Mouse (Mus musculus) neural tube, embryonic 14.5 days (tissue): ENCODE results near the gene Zfp644. TPM values are rescaled to one million over a fixed set of nuclear protein-coding genes. Genes with fewer than 3 reads are reported as not detected.

Experiments used
- ATAC-seq: fragments of 200-750 bp; cut with Nextera tagmentation; 2 replicates; pipeline ENCODE4 v1.8.0; 2017; ENCODE audit warnings: low read depth, mild to moderate bottlenecking, moderate TSS enrichment, moderate library complexity
- H3K27ac ChIP-seq: fragments of 300-500 bp; sonication (generic); 2 replicates; pipeline ENCODE4 v1.5.1; 2014; ENCODE audit warnings: low read depth, mild to moderate bottlenecking, control low read depth, low read length, moderate library complexity, mixed read lengths
- H3K27me3 ChIP-seq: fragments of 300-500 bp; sonication (generic); 2 replicates; pipeline ENCODE4 v1.6.1; 2014; ENCODE audit warnings: low read length; ENCODE audit not compliant: control insufficient read depth, insufficient read depth
- H3K36me3 ChIP-seq: fragments of 300-500 bp; sonication (generic); 2 replicates; pipeline ENCODE4 v1.6.1; 2014; ENCODE audit warnings: low read length, mixed read lengths; ENCODE audit not compliant: control insufficient read depth, insufficient read depth
- H3K4me1 ChIP-seq: fragments of 300-500 bp; sonication (generic); 2 replicates; pipeline ENCODE4 v1.6.1; 2014; ENCODE audit warnings: low read length; ENCODE audit not compliant: control insufficient read depth, insufficient read depth
- H3K4me2 ChIP-seq: fragments of 300-500 bp; sonication (generic); 2 replicates; pipeline ENCODE4 v1.6.1; 2014; ENCODE audit warnings: mild to moderate bottlenecking, low read depth, low read length, control low read depth
- H3K4me3 ChIP-seq: fragments of 300-500 bp; sonication (generic); 2 replicates; pipeline ENCODE4 v1.5.1; 2014; ENCODE audit warnings: low read depth, low read length, control low read depth, mixed read lengths
- H3K9ac ChIP-seq: fragments of 300-500 bp; sonication (generic); replicated peaks from 2 replicates; pipeline ENCODE4 v1.6.1; 2014; ENCODE audit warnings: low read depth, mild to moderate bottlenecking, control low read depth, low read length, mixed read lengths
- H3K9me3 ChIP-seq: fragments of 300-500 bp; sonication (generic); 2 replicates; pipeline ENCODE4 v1.6.1; 2016; ENCODE audit warnings: low read length; ENCODE audit not compliant: control insufficient read depth
- WGBS: fragments of 180-500 bp; shearing (Covaris S2); extraction: QIAGEN DNeasy Blood & Tissue Kit; methylation state at CpG from one replicate; pipeline ENCODE4 v1.1.7; 2014; 5-methylcytosine and 5-hydroxymethylcytosine counted together
- polyA plus RNA-seq: library from polyadenylated mRNA; unstranded; fragments of >200 nt; fragmentation: Nextera tagmentation; extraction: Ambion mirVana; gene quantifications from 2 replicates; pipeline ENCODE4 v1.2.1, GENCODE M21; 2014

Zfp644 gene
- polyA plus RNA-seq, 1 experiment from 2014 or later: 105 TPM

- Histone ChIP-seq H3K27me3 (no peaks in the 10 kb centered on the region), H3K4me3 (no peak overlapping the region), H3K27ac (no peak overlapping the region), H3K4me1 (no peaks in the 10 kb centered on the region), H3K36me3 (no peaks in the 10 kb centered on the region), H3K9ac (no peak overlapping the region), H3K4me2 (no peak overlapping the region), H3K9me3 (no peaks in the 10 kb centered on the region)
- 88% methylated on average over 4 of the region's 4 CpGs for WGBS
- ATAC-seq: no peak
These were observed 53.7 kb downstream of the Zfp644 start for GRCm38 (mm10) chr5:106643434-106643833.

- Histone ChIP-seq H3K27me3 (no peaks in the 10 kb centered on the region), H3K4me2 (no peak overlapping the region), H3K36me3 (0 out of 2 replicates have a peak, but pooled peaks cover 8% of the 10 kb centered on the region), H3K4me1 (no peaks in the 10 kb centered on the region), H3K27ac (no peak overlapping the region), H3K9me3 (no peaks in the 10 kb centered on the region), H3K4me3 (no peak overlapping the region), H3K9ac (no peak overlapping the region)
- ATAC-seq: no peak
- WGBS: 80% methylated on average over 3 of the region's 3 CpGs
These were observed 55.2 kb downstream of the Zfp644 start for GRCm38 (mm10) chr5:106641876-106642275.

GRCm38 (mm10) chr5:106640235-106640809 lies 56.8 kb downstream of the Zfp644 start:
- no peak overlapping the region for H3K4me2 ChIP-seq
- 78% methylated on average over 5 of the region's 5 CpGs for WGBS
- H3K27ac ChIP-seq: no peak overlapping the region

GRCm38 (mm10) chr5:106639627-106640026 lies 57.5 kb downstream of the Zfp644 start:
- 98% methylated on average over 2 of the region's 2 CpGs for WGBS
- ATAC-seq: no peak

More at GRCm38 (mm10) chr5:106640235-106640809, 56.8 kb downstream of the Zfp644 start:
- H3K4me1 ChIP-seq: no peaks in the 10 kb centered on the region
- H3K36me3 ChIP-seq: peaks cover 19% of the 10 kb centered on the region
- no peaks in the 10 kb centered on the region for H3K9me3 ChIP-seq
- no peak overlapping the region for H3K4me3 ChIP-seq
- H3K27me3 ChIP-seq: no peaks in the 10 kb centered on the region
- ATAC-seq: no peak
- no peak overlapping the region for H3K9ac ChIP-seq

GRCm38 (mm10) chr5:106636423-106636946 lies 60.6 kb downstream of the Zfp644 start:
- Histone ChIP-seq H3K4me2 (no peak overlapping the region), H3K36me3 (peaks cover 28% of the 10 kb centered on the region), H3K4me3 (no peak overlapping the region), H3K4me1 (no peaks in the 10 kb centered on the region), H3K27me3 (no peaks in the 10 kb centered on the region), H3K27ac (no peak overlapping the region), H3K9me3 (no peaks in the 10 kb centered on the region), H3K9ac (no peak overlapping the region)
- 92% methylated on average over 13 of the region's 13 CpGs for WGBS
- no peak for ATAC-seq

More at GRCm38 (mm10) chr5:106639627-106640026, 57.5 kb downstream of the Zfp644 start:
- peaks cover 22% of the 10 kb centered on the region for H3K36me3 ChIP-seq
- no peaks in the 10 kb centered on the region for H3K4me1 ChIP-seq
- no peak overlapping the region for H3K4me2 ChIP-seq
- H3K4me3 ChIP-seq: no peak overlapping the region
- no peaks in the 10 kb centered on the region for H3K27me3 ChIP-seq
- H3K9ac ChIP-seq: no peak overlapping the region
- H3K9me3 ChIP-seq: no peaks in the 10 kb centered on the region
- H3K27ac ChIP-seq: no peak overlapping the region

GRCm38 (mm10) chr5:106628369-106629149 lies 68.5 kb downstream of the Zfp644 start:
- ATAC-seq: no peak
- H3K27ac ChIP-seq: no peak overlapping the region
- no peak overlapping the region for H3K4me2 ChIP-seq
- no peaks in the 10 kb centered on the region for H3K9me3 ChIP-seq
- H3K9ac ChIP-seq: no peak overlapping the region
- H3K27me3 ChIP-seq: no peaks in the 10 kb centered on the region
- 70% methylated on average over 8 of the region's 8 CpGs for WGBS
- no peaks in the 10 kb centered on the region for H3K36me3 ChIP-seq
- no peak overlapping the region for H3K4me3 ChIP-seq
- H3K4me1 ChIP-seq: 0 out of 2 replicates have a peak, but pooled peaks cover 3% of the 10 kb centered on the region

GRCm38 (mm10) chr5:106623337-106623736 lies 73.8 kb downstream of the Zfp644 start:
- no peak overlapping the region for H3K27ac ChIP-seq
- H3K36me3 ChIP-seq: no peaks in the 10 kb centered on the region
- H3K9ac ChIP-seq: no peak overlapping the region
- H3K4me1 ChIP-seq: 0 out of 2 replicates have a peak, but pooled peaks cover 2% of the 10 kb centered on the region
- no peak for ATAC-seq
- no peaks in the 10 kb centered on the region for H3K9me3 ChIP-seq
- H3K4me3 ChIP-seq: no peak overlapping the region
- H3K4me2 ChIP-seq: no peak overlapping the region
- 91% methylated on average over 4 of the region's 4 CpGs for WGBS
- no peaks in the 10 kb centered on the region for H3K27me3 ChIP-seq

- Histone ChIP-seq H3K9ac (no peak overlapping the region), H3K9me3 (no peaks in the 10 kb centered on the region), H3K27me3 (no peaks in the 10 kb centered on the region), H3K4me2 (no peak overlapping the region), H3K36me3 (no peaks in the 10 kb centered on the region), H3K4me1 (no peaks in the 10 kb centered on the region), H3K4me3 (no peak overlapping the region), H3K27ac (no peak overlapping the region)
- 93% methylated on average over 5 of the region's 5 CpGs for whole genome bisulfite sequencing
- ATAC-seq: no peak
These were observed 74.9 kb downstream of the Zfp644 start for GRCm38 (mm10) chr5:106622193-106622592.

- WGBS: 92% methylated on average over 6 of the region's 6 CpGs
- no peak for ATAC-seq
- H3K27me3 ChIP-seq: no peaks in the 10 kb centered on the region
These were observed 76.6 kb downstream of the Zfp644 start for GRCm38 (mm10) chr5:106620446-106620845.

More at GRCm38 (mm10) chr5:106620446-106620845, 76.6 kb downstream of the Zfp644 start:
- H3K27ac ChIP-seq: no peak overlapping the region
- H3K9ac ChIP-seq: no peak overlapping the region
- no peak overlapping the region for H3K4me2 ChIP-seq
- H3K36me3 ChIP-seq: no peaks in the 10 kb centered on the region
- H3K9me3 ChIP-seq: no peaks in the 10 kb centered on the region
- no peak overlapping the region for H3K4me3 ChIP-seq
- H3K4me1 ChIP-seq: no peaks in the 10 kb centered on the region
